Mouse (Mus musculus): ENCODE measurements at regions not wholly inside any gene's neighbourhood (a gene's known extent, or its start where the extent isn't known, plus 50 kb on each side); places are given as distances from the start of the nearest gene placed in this dataset.

- no peak overlapping the region for H3K27ac ChIP-seq (ENCODE audit: low read length)
- H3K4me1 ChIP-seq (ENCODE audit: insufficient read depth, low read depth, low read length): peaks cover 3% of the 10 kb centered on the region; the same call in 1 of the 2 replicates
- no peaks in the 10 kb centered on the region for H3K36me3 ChIP-seq (ENCODE audit: insufficient read depth, low read length)
- ATAC-seq (no peak), DNase-seq (ENCODE audit: low spot score) (no peak)
- H3K9ac ChIP-seq (replicated peaks; ENCODE audit: low read depth): no peak overlapping the region
- TF ChIP-seq EP300 (IDR thresholded peaks at IDR 0.05): no peak
- H3K4me3 ChIP-seq (ENCODE audit: low read depth, low read length): no peak overlapping the region
- H3K27me3 ChIP-seq (replicated peaks; ENCODE audit: insufficient read depth, low read length): no peaks in the 10 kb centered on the region
- no peak overlapping the region for H3K4me2 ChIP-seq (replicated peaks; ENCODE audit: low read depth, low read length)
- 88% methylated on average over 3 of the region's 3 CpGs for WGBS
- H3K9me3 ChIP-seq (ENCODE audit: low read length): no peaks in the 10 kb centered on the region
Observed at GRCm38 (mm10) chr12:25210597-25210996, 113.7 kb upstream of the Id2 start.

- Histone ChIP-seq H3K27ac (ENCODE audit: low read length) (peak overlapping the region; percentile 57), H3K36me3 (ENCODE audit: insufficient read depth, low read length) (no peaks in the 10 kb centered on the region), H3K4me2 (replicated peaks; ENCODE audit: low read depth, low read length) (no peak overlapping the region), H3K4me1 (ENCODE audit: insufficient read depth, low read depth, low read length) (peaks cover 3% of the 10 kb centered on the region; the same call in 1 of the 2 replicates), H3K9ac (replicated peaks; ENCODE audit: low read depth) (no peak overlapping the region), H3K27me3 (replicated peaks; ENCODE audit: insufficient read depth, low read length) (no peaks in the 10 kb centered on the region), H3K9me3 (ENCODE audit: low read length) (no peaks in the 10 kb centered on the region), H3K4me3 (ENCODE audit: low read depth, low read length) (no peak overlapping the region)
- peak; percentile 86 for DNase-seq (ENCODE audit: low spot score)
- peak; percentile 90 for TF ChIP-seq EP300 (IDR thresholded peaks at IDR 0.05)
- TF ChIP-seq CTCF (IDR thresholded peaks at IDR 0.05): peak; percentile 37
- 31% methylated on average over 4 of the region's 4 CpGs for WGBS
- ATAC-seq: peak; percentile 95
Observed at GRCm38 (mm10) chr12:25209333-25209728, 112.4 kb upstream of the Id2 start.

GRCm38 (mm10) chr12:25208670-25209332 lies 111.9 kb upstream of the Id2 start:
- Histone ChIP-seq H3K4me1 (ENCODE audit: insufficient read depth, low read depth, low read length) (peaks cover 3% of the 10 kb centered on the region; the same call in 1 of the 2 replicates), H3K9me3 (ENCODE audit: low read length) (no peaks in the 10 kb centered on the region), H3K9ac (replicated peaks; ENCODE audit: low read depth) (no peak overlapping the region), H3K27ac (ENCODE audit: low read length) (peak overlapping the region; percentile 57), H3K27me3 (replicated peaks; ENCODE audit: insufficient read depth, low read length) (no peaks in the 10 kb centered on the region), H3K4me2 (replicated peaks; ENCODE audit: low read depth, low read length) (no peak overlapping the region), H3K4me3 (ENCODE audit: low read depth, low read length) (no peak overlapping the region), H3K36me3 (ENCODE audit: insufficient read depth, low read length) (no peaks in the 10 kb centered on the region)
- ATAC-seq (peak; percentile 62), DNase-seq (ENCODE audit: low spot score) (peak; percentile 56)
- 24% methylated on average over 11 of the region's 11 CpGs for WGBS
- no peak for TF ChIP-seq EP300 (IDR thresholded peaks at IDR 0.05)
- no peak for TF ChIP-seq CTCF (IDR thresholded peaks at IDR 0.05)

GRCm38 (mm10) chr12:25203371-25204067 lies 106.6 kb upstream of the Id2 start:
- no peak overlapping the region for H3K9ac ChIP-seq (replicated peaks; ENCODE audit: low read depth)
- DNase-seq (ENCODE audit: low spot score) (no peak), ATAC-seq (no peak)
- H3K4me2 ChIP-seq (replicated peaks; ENCODE audit: low read depth, low read length): no peak overlapping the region
- no peaks in the 10 kb centered on the region for H3K9me3 ChIP-seq (ENCODE audit: low read length)
- TF ChIP-seq EP300 (IDR thresholded peaks at IDR 0.05) (no peak), CTCF (IDR thresholded peaks at IDR 0.05) (no peak)
- H3K27me3 ChIP-seq (replicated peaks; ENCODE audit: insufficient read depth, low read length): no peaks in the 10 kb centered on the region
- no peak overlapping the region for H3K27ac ChIP-seq (ENCODE audit: low read length)
- WGBS: 78% methylated on average over 10 of the region's 10 CpGs
- no peaks in the 10 kb centered on the region for H3K36me3 ChIP-seq (ENCODE audit: insufficient read depth, low read length)
- H3K4me3 ChIP-seq (ENCODE audit: low read depth, low read length): no peak overlapping the region
- no peaks in the 10 kb centered on the region for H3K4me1 ChIP-seq (ENCODE audit: insufficient read depth, low read depth, low read length)

GRCm38 (mm10) chr12:25200161-25200560 lies 103.2 kb upstream of the Id2 start:
- WGBS: 38% methylated on average over 4 of the region's 4 CpGs
- no peak for DNase-seq (ENCODE audit: low spot score)
- no peak for TF ChIP-seq CTCF (IDR thresholded peaks at IDR 0.05)
- TF ChIP-seq EP300 (IDR thresholded peaks at IDR 0.05): no peak
- no peak overlapping the region for H3K27ac ChIP-seq (ENCODE audit: low read length)
- no peak overlapping the region for H3K4me3 ChIP-seq (ENCODE audit: low read depth, low read length)
- H3K4me2 ChIP-seq (replicated peaks; ENCODE audit: low read depth, low read length): no peak overlapping the region
- no peak for ATAC-seq
- no peaks in the 10 kb centered on the region for H3K36me3 ChIP-seq (ENCODE audit: insufficient read depth, low read length)
- no peaks in the 10 kb centered on the region for H3K27me3 ChIP-seq (replicated peaks; ENCODE audit: insufficient read depth, low read length)
- H3K4me1 ChIP-seq (ENCODE audit: insufficient read depth, low read depth, low read length): no peaks in the 10 kb centered on the region
- H3K9ac ChIP-seq (replicated peaks; ENCODE audit: low read depth): no peak overlapping the region
- no peaks in the 10 kb centered on the region for H3K9me3 ChIP-seq (ENCODE audit: low read length)

GRCm38 (mm10) chr12:25197757-25198156 lies 100.8 kb upstream of the Id2 start:
- DNase-seq (ENCODE audit: low spot score) (peak; percentile 26), ATAC-seq (no peak)
- no peak overlapping the region for H3K4me3 ChIP-seq (ENCODE audit: low read depth, low read length)
- 9% methylated on average over 4 of the region's 4 CpGs for WGBS
- no peaks in the 10 kb centered on the region for H3K4me1 ChIP-seq (ENCODE audit: insufficient read depth, low read depth, low read length)
- H3K4me2 ChIP-seq (replicated peaks; ENCODE audit: low read depth, low read length): no peak overlapping the region
- H3K27ac ChIP-seq (ENCODE audit: low read length): no peak overlapping the region
- H3K36me3 ChIP-seq (ENCODE audit: insufficient read depth, low read length): no peaks in the 10 kb centered on the region
- no peaks in the 10 kb centered on the region for H3K9me3 ChIP-seq (ENCODE audit: low read length)
- no peak for TF ChIP-seq CTCF (IDR thresholded peaks at IDR 0.05)
- TF ChIP-seq EP300 (IDR thresholded peaks at IDR 0.05): no peak
- H3K27me3 ChIP-seq (replicated peaks; ENCODE audit: insufficient read depth, low read length): no peaks in the 10 kb centered on the region
- H3K9ac ChIP-seq (replicated peaks; ENCODE audit: low read depth): no peak overlapping the region

Measured in lung, postnatal 0 days (tissue).